Mouse (Mus musculus): ENCODE results near the gene Gtf3a. TPM values are rescaled to one million over a fixed set of nuclear protein-coding genes. Genes with fewer than 3 reads are reported as not detected.
"Not testable (repeated sequence)": the region's sequence is repeated elsewhere in the genome, so short reads cannot be mapped to it uniquely, and the experiment has no call there.

The Gtf3a gene
- total RNA-seq (2021) = 32.3 and 34.8 TPM in 2 replicates
- long read RNA-seq, experiment 1, transcript Gtf3a-204 (9 exons, 1,298 nt) = major isoform, 40 of 60 reads
- long read RNA-seq, experiment 1, transcript Gtf3a-201 (8 exons, 1,426 nt) = minor isoform, 8 of 60 reads
- long read RNA-seq, experiment 1, partial matches to known transcripts = 3 of 60 reads
- long read RNA-seq, experiment 1, other reads (novel, unspliced or antisense) = 9 of 60 reads
- long read RNA-seq, experiment 2, transcript Gtf3a-204 (9 exons, 1,298 nt) = major isoform, 26 of 43 reads
- long read RNA-seq, experiment 2, transcript Gtf3a-201 (8 exons, 1,426 nt) = minor isoform, 5 of 43 reads
- long read RNA-seq, experiment 2, partial matches to known transcripts = 3 of 43 reads
- long read RNA-seq, experiment 2, other reads (novel, unspliced or antisense) = 6 of 43 reads

DNA sequence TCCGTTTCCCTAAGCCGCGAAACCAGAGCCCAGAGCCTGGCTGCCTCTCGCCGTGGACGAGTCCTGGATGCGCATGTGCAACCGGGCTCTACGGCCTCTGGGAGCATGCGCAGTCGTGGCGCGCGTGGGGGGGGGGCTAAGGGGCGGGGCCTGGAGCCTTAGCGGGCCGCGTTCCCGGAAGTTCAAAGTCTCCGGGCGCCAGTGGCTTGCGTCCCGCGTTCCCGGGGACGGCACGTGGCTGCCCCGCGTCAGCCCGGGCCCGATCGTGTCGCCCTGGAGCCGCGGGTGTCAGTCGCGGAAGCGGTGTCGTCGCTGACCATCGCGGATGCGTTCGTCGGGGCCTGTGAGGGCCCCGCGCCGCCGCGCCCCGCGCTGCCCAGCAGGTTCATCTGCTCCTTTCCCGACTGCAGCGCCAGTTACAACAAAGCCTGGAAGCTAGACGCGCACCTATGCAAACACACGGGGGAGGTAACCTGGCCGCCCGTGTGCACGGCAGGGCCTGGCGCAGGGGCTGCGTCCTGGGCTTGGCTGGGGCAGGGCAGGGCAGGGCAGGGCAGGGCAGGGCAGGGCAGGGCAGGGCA is at the start of gene Gtf3a:
Gene Gtf3a (plus strand): TSS at position 150 of the 581 bp plus-strand sequence.
- DNase-seq = peak; percentile 90

DNA sequence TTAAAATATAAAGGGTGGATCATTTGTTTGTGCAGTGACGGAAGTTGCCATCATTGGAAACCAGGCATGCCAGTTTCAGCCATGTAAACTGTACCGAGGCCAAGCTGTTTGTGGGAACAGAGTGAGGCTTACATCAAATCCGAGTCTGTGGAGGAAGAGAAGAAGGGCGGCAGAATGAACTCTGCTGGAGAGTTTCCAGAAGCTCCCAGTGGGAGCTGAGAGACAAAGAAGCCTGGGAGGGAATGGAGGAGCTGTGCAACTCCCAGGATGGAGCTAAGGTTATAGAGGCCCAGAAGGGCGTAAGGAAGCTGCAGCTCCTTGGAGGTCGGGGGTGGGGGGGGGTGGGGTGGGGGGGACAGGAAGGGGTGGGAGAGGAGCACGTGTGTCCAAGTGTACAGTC is 48.1 kb upstream of the Gtf3a start:
- no peak for DNase-seq

- no peak for DNase-seq
These were observed 47.0 kb upstream of the Gtf3a start for GRCm38 (mm10) chr5:146901501-146901900.

GRCm38 (mm10) chr5:146904404-146904803 is 44.1 kb upstream of the Gtf3a start:
- peak; percentile 84 for DNase-seq

DNA sequence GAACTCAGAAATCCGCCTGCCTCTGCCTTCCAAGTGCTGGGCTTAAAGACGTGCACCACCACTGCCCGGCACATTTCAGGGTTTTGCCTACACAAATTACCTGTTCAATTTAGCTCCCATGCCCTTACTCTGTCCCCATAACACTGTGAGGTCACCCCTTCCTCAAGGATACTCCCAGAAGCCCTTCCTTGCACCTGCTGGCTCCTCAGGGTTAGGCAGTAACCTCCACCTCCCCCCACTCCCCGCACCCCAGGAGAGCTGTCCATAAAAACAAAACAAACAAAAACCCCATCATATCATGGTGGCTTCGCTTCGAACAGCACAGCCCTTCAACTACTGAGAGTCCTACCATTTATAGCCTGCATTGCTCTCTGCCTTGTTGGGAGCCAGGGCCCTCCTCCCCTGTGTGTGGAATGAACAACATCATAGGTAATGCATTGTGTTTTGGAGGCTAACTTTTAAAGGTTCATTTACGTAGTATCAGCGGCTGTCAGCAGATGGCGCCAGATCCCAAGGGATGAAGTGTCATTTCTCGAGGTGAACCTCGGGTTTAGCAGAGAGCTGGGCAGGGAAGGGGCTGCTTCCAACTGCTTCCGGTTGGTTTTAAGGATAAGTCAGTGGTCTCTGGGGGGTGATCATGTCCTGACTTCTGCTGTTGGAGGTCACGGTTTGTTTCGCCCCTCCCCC is 42.8 kb upstream of the Gtf3a start:
- peak; percentile 87 for DNase-seq

DNA sequence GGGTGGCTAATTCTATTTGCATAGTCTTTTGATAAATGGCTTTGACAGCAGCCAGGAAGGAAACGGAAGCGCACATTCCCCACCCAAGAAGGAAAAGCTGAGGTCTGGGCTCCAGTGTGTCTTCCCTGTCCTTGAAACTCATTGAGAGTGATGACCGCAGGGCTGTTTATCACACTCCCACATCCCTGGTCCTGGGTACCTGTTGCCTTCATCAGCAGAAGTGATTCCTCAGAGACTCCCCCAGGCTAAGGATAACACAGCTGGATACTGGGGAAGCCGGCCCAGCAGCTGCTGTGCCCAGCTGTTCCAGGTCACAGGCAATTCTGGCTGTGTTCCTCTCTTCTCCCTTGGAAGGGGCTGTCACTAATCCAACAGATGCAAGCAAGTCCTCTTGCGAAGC is 40.9 kb upstream of the Gtf3a start:
- DNase-seq = no peak

- DNase-seq = no peak
These were observed 39.8 kb upstream of the Gtf3a start for GRCm38 (mm10) chr5:146908629-146909028.

- DNase-seq = no peak
These were observed 36.3 kb upstream of the Gtf3a start for GRCm38 (mm10) chr5:146912206-146912605.

DNA sequence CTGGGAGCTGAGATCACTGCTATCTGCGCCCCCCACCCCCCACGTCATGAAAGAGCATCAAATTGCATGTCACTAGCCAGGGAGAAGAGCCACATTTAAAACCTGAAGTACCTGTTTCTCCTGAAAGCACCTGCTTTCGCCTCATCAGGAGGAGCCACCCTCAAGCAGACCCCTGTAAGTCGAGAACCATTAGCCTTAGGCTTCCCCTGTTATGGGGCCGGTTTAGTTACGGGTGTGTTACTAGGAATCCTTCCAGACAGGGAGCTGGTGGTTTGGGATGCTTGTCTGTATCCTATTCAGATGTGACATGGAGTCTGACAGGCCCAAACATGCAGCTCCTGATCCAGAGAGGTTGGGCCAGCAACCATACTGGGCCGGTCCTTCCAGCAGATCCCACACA is 35.1 kb upstream of the Gtf3a start:
- no peak for DNase-seq

DNA sequence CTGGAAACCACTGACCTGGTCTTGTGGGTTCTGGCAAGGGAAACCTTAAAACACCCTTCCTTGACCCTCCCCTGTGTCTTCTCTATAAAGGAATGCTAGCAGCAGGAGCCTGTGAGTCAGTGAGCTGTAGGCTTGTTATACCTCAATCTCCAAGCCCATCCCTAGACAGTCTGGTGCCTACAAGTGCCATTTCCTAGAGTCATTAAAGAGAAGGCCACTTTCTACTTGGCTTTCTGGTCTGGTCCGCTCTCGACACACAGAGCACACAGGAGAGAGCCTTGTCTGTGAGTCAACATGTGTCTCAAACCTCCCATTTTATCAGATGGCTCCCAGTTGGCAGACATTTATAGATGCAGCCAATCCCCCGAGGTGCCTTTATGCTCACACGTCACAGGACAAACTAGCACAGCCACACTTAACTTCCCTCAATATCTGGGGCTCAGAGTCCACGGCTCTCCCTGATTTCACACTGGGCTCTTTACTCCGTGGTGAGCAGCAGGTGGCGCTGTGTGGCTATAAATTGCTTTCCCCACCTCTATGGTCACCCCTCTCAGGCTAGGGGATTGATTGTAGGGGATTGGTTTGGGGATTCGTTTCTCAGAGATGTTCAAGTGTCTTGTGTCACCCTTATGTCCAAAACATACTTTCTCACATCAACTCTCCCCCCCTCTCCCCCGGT is 34.2 kb upstream of the Gtf3a start:
- DNase-seq = peak; percentile 77

- no peak for DNase-seq
These were observed 32.2 kb upstream of the Gtf3a start for GRCm38 (mm10) chr5:146916273-146916672.

DNA sequence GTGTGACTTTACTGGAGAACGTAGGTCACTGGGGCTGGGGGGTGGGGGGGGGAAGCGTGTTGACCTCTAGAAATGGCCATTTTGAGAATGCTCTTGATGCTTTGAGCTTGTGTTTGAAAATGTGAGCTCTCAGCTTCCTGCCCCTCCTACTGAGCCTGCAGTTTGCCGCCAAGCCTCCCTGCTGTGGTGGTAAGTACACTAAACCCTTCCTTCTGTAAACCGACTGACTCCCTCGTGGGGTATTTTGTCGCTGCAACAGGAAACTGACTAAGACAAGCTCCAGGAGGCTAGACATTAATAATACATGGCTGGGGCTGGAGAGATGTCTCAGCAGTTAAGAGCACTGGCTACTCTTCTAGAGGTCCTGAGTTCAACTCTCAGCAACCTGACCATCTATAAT is 31.7 kb upstream of the Gtf3a start:
- DNase-seq = no peak

DNA sequence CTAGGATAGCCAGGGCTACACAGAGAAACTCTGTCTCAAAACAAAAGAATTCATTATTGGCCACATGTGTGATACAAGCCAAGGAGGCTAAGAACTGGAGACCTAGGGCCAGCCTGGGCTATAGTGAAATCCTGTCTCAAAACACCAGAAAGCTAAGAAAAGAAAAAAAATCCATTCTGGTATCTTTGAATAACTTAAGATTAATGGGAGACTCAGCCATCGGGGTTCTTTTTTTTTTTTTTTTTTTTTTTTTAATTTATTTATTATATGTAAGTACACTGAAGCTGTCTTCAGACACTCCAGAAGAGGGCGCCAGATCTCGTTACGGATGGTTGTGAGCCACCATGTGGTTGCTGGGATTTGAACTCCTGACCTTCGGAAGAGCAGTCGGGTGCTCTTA is 31.1 kb upstream of the Gtf3a start:
- not testable (repeated sequence) for DNase-seq

DNA sequence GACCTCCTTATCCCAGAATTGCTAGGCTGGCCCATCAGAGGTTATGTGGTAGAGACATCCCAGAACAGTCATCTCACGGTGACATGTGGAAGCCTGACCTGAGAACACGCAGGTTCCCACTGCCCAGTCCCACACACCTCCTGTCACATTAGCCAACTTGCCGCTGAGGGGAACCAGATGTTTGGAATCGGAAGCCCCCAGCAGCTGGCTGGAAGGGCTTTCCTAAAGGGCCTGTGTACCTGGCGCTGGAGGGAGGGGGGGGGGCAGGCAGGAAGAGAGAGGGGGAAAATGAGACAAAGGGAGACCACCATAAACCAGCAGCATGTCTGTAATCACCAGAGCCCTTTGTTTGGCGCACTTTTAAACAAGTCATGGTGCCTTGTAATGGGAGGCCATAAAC is 28.6 kb upstream of the Gtf3a start:
- no peak for DNase-seq

- DNase-seq = no peak
These were observed 27.9 kb upstream of the Gtf3a start for GRCm38 (mm10) chr5:146920314-146921161.

GRCm38 (mm10) chr5:146921224-146921623 is 27.2 kb upstream of the Gtf3a start:
- DNase-seq = no peak

DNA sequence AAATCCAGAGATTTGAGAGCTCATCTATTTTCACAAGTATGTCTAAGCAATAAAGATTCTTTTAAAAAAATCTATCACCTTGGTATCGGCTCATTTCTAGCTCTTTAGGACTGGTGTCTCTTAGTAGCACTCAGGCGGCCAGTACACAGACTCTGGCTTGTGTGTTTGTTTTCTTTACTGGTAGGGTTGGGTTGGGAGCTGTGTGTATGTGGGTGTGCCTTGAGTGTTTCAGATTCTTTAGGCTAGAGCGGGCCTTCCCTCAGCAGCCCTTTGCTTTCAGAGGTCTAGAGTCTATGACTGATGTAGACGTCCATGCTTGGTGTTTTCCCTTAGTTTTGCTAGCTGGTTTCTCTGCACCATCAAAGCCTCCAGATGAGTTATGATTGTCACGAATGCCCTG is 24.9 kb upstream of the Gtf3a start:
- no peak for DNase-seq

- no peak for DNase-seq
These were observed 21.8 kb upstream of the Gtf3a start for GRCm38 (mm10) chr5:146926673-146927072.

DNA sequence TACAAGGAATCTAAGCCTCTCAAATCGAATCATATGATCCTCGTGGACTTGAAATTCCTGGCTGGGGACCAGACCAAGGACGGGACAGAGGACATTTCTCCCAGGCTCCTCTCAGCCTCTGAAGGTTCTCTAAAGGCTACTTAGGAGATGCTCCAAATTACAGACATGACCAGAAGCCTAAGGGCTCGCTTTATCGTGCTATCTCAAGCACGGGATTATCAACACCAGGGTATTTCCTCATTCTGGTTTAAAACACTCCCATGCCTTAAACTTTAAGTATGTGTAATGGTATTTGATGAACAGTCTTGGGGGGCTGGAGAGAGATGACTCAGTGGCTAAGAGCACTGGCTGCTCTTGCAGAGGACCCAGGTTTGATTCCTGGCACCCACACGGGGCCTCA is 17.0 kb upstream of the Gtf3a start:
- no peak for DNase-seq

DNA sequence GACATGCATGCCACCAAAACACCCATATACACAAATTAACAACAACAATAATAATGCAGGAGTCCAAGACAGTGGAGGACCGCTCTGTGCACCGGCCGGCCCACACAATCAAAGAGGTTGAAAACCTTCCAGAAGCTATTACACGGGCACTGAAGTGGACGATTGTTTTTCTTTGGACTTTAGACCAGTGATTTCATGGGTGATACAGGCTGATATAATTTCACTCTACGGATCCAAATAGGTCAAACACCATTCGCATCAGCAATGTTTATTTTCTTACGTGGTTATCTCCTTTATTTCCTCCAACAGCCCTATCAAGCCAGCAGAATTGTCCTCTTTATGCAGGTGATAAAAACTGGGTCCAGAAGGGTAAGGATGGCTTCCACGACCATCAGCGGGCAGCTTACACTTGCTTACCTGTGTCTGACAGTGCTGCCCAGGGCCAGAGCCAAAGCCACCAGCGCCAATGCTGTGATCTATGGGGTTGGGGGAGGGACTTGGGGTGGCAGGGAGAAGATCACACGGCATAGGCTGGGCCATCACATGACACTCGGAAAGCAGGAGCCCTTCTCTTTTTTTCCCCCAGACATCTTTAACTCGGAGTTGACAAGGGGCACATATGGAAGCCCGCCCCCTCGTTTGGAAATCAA is 16.4 kb upstream of the Gtf3a start:
- DNase-seq = no peak

GRCm38 (mm10) chr5:146933466-146933865 is 15.0 kb upstream of the Gtf3a start:
- no peak for DNase-seq
